Mouse (Mus musculus): ENCODE measurements around the gene Heatr1. TPM values are rescaled to one million over a fixed set of nuclear protein-coding genes. Genes with fewer than 3 reads are reported as not detected.

The Heatr1 gene
- 8.8 TPM for polyA plus RNA-seq (2014; fragmentation: Illumina TruSeq; extraction: RNeasy Lipid Tissue Mini Kit (QIAGEN cat#74804); ENCODE audit: low read depth, low replicate concordance)

DNA sequence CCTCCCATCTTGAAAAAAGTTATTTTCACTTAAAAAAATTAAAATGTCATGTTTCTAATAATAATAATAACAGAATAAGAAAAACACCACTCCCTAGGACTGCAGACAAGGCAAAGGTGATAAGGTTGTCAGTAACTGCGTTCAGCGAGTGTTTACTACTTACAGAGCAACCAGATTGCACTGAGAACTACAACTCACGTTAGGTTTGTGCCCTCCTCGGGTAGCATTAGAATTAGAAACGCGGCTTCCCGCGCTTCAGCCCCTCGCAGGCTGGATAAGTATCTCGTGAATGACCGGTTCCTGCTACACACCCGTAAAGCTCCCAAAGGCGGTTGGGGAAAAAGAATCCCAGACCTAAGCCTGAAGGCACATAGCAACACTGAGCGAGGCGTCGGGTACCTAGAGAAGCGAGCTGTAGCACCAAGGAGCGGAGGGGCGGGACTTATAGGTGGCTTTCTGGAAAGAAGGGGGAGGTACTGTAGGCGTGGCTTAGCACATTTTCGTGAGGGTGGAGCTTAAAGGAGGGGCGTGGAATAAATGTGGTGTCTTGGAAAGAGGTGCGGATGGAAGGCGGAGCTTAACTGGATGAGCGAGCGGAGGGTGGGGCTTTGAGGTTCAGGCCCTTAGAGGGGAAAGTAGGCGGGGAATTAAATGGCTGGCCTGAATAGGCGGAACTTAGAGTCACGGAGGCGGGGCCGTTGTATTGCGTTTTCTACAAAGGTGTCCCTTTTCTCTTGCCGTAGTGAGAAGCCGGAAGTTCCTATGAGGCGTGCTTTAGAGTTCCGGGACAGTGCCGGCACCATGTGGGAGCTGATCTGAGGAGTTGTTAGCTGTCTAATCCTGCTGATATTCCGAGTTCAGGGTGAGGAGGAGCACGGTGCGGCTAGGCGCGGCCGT lies at the start of gene Heatr1:
Gene Heatr1 (plus strand): TSS at position 419 of the 897 bp plus-strand sequence.

DNA sequence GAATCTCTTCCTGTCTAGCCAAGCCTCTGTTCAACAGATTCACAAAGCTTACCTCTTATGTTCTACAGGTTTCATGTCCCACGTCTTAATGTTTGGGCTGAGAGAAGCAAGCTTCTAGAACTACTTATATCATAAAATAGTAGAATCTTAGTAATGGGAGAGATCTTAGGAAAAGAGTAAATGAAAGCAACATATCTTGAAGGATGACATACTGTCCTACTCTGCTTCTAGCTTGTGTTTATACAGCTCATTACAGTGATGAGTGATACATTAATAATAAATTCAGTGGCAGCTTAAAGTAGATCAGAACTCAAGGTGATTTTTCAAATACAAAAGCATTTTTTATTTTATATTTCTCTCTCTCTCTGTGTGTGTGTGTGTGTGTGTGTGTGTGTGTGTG lies 70.0 kb downstream of the Heatr1 start, which contains the start of gene Lgals8:
Gene Lgals8 (minus strand): TSS at position 101 of the 400 bp plus-strand sequence.

Other genes starting within 250 kb of the Heatr1 start
- 21.0 TPM for gene Mtr, start 136.9 kb upstream of the Heatr1 start, polyA plus RNA-seq (2014; fragmentation: Illumina TruSeq; extraction: RNeasy Lipid Tissue Mini Kit (QIAGEN cat#74804); ENCODE audit: low read depth, low replicate concordance)
- gene Actn2, start 54.3 kb upstream of the Heatr1 start, polyA plus RNA-seq (2014; fragmentation: Illumina TruSeq; extraction: RNeasy Lipid Tissue Mini Kit (QIAGEN cat#74804); ENCODE audit: low read depth, low replicate concordance) = not detected
- gene Lgals8, start 69.9 kb downstream of the Heatr1 start, polyA plus RNA-seq (2014; fragmentation: Illumina TruSeq; extraction: RNeasy Lipid Tissue Mini Kit (QIAGEN cat#74804); ENCODE audit: low read depth, low replicate concordance) = 99.5 TPM
- gene Edaradd, start 125.4 kb downstream of the Heatr1 start, polyA plus RNA-seq (2014; fragmentation: Illumina TruSeq; extraction: RNeasy Lipid Tissue Mini Kit (QIAGEN cat#74804); ENCODE audit: low read depth, low replicate concordance) = 0.61 TPM
- gene Ero1lb, start 170.8 kb downstream of the Heatr1 start, polyA plus RNA-seq (2014; fragmentation: Illumina TruSeq; extraction: RNeasy Lipid Tissue Mini Kit (QIAGEN cat#74804); ENCODE audit: low read depth, low replicate concordance) = 16.7 TPM

Measured in kidney, adult 10 weeks (tissue).